Mouse (Mus musculus) hindbrain, postnatal 0 days (tissue): ENCODE data around the gene Sowaha. TPM values are rescaled to one million over a fixed set of nuclear protein-coding genes. Genes with fewer than 3 reads are reported as not detected.
"Not testable (repeated sequence)": the region's sequence is repeated elsewhere in the genome, so short reads cannot be mapped to it uniquely, and the experiment has no call there.

Experiments used
- ATAC-seq: fragments of 200-750 bp; cut with Nextera tagmentation; 2 replicates; pipeline ENCODE4 v1.8.0; 2017; ENCODE audit warnings: mild to moderate bottlenecking, moderate TSS enrichment, moderate library complexity
- DNase-seq: peaks from one replicate; pipeline ENCODE4 v3.0.0-alpha.2; 2015; ENCODE audit warnings: low spot score
- H3K27ac ChIP-seq: fragments of 300-500 bp; sonication (generic); 2 replicates; pipeline ENCODE4 v1.5.1; 2014; ENCODE audit warnings: mild to moderate bottlenecking
- H3K27me3 ChIP-seq: fragments of 300-500 bp; sonication (generic); 2 replicates; pipeline ENCODE4 v1.6.1; 2014; ENCODE audit warnings: low read length, mixed read lengths; ENCODE audit not compliant: insufficient read depth
- H3K36me3 ChIP-seq: fragments of 300-500 bp; sonication (generic); 2 replicates; pipeline ENCODE4 v1.6.1; 2014; ENCODE audit warnings: low read length, mixed read lengths; ENCODE audit not compliant: insufficient read depth
- H3K4me1 ChIP-seq: fragments of 300-500 bp; sonication (generic); 2 replicates; pipeline ENCODE4 v1.6.1; 2014; ENCODE audit warnings: antibody characterized with exemption, low read length, mixed read lengths; ENCODE audit not compliant: insufficient read depth
- H3K4me2 ChIP-seq: fragments of 300-500 bp; sonication (generic); 2 replicates; pipeline ENCODE4 v1.6.1; 2014; ENCODE audit warnings: low read depth, mild to moderate bottlenecking, low read length, moderate library complexity, mixed read lengths
- H3K4me3 ChIP-seq: fragments of 300-500 bp; sonication (generic); 2 replicates; pipeline ENCODE4 v1.5.1; 2014; ENCODE audit warnings: low read length
- H3K9ac ChIP-seq: fragments of 300-500 bp; sonication (generic); replicated peaks from 2 replicates; pipeline ENCODE4 v1.6.1; 2014; ENCODE audit warnings: mild to moderate bottlenecking, low read length, moderate library complexity, mixed read lengths
- H3K9me3 ChIP-seq: fragments of 300-500 bp; sonication (generic); 2 replicates; pipeline ENCODE4 v1.6.1; 2016; ENCODE audit warnings: low read length, mixed read lengths
- CTCF ChIP-seq: IDR thresholded peaks from 2 replicates; pipeline ENCODE4 v1.5.1; 2016; ENCODE audit warnings: antibody characterized with exemption, control low read depth, low read depth
- WGBS: fragments of 180-500 bp; shearing (Covaris S2); extraction: QIAGEN DNeasy Blood & Tissue Kit; methylation state at CpG from one replicate; pipeline ENCODE4 v1.1.7; 2014; 5-methylcytosine and 5-hydroxymethylcytosine counted together
- polyA plus RNA-seq: library from polyadenylated mRNA; unstranded; fragments of >200 nt; fragmentation: Nextera tagmentation; extraction: Ambion mirVana; gene quantifications from 2 replicates; pipeline ENCODE4 v1.2.1, GENCODE M21; 2015
- total RNA-seq: library from RNA; depleted of rRNA; stranded (reverse); fragments of >200 nt; gene quantifications from 2 replicates; pipeline ENCODE4 v1.2.3, GENCODE M21; 2014; rRNA removed

The Sowaha gene
- total and polyA plus RNA-seq, 2 experiments from 2014 or later: 4.2 to 8.7 TPM

DNA sequence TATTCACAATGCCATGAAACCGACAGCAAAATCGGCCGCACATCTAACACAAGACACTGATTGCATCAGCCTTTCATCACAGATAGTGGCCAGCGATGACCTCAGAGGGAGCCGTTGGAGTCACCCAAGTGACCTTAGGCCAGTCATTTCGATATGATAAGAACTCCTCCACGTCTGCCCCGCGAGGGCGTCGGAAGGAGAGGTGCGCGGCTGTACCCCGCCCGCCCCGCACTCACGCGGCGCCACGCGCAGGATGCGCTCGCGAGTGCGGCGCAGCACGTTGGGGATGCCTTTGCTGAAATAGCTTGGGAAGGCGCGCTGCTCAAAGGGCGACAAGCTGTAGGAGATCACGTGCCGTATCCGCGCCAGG is 49.8 kb downstream of the Sowaha start:
- H3K27ac ChIP-seq: peak overlapping the region; percentile 88
- WGBS: under 1% methylated on average over 34 of the region's 34 CpGs
- no peak for TF ChIP-seq CTCF
- H3K4me1 ChIP-seq: peaks cover 11% of the 10 kb centered on the region
- H3K27me3 ChIP-seq: no peaks in the 10 kb centered on the region
- DNase-seq: no peak
- H3K4me3 ChIP-seq: peak overlapping the region; percentile 94
- peak; percentile 67 for ATAC-seq
- peak overlapping the region; percentile 83 for H3K9ac ChIP-seq
- H3K36me3 ChIP-seq: peaks cover 16% of the 10 kb centered on the region; the same call in 1 of the 2 replicates
- H3K9me3 ChIP-seq: no peaks in the 10 kb centered on the region
- peak overlapping the region; percentile 83 for H3K4me2 ChIP-seq

DNA sequence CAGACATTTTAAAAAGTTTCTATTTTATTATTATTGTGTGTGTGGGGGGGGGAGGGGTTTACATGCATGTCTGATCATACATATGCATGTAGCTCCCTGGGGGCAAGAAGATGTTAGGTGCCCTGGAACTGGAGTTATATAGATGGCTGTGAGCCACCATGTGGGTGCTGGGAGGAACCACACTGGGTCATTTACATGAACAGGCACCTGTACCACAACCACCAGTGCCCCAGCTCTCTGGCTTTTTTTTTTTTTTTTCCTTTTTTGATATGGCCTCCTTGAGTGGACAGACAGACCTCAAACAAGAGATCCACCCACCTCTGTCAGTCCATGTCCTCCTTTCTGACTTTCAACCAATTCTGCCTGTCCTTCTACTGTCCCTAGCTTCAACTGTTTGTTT is 50.9 kb downstream of the Sowaha start:
- Histone ChIP-seq H3K4me3 (no peak overlapping the region), H3K36me3 (peaks cover 16% of the 10 kb centered on the region; the same call in 1 of the 2 replicates), H3K4me2 (no peak overlapping the region), H3K9ac (peak overlapping the region; percentile 83; the same call in 1 of the 2 replicates), H3K4me1 (peaks cover 11% of the 10 kb centered on the region), H3K9me3 (no peaks in the 10 kb centered on the region), H3K27me3 (no peaks in the 10 kb centered on the region), H3K27ac (no peak overlapping the region)
- ATAC-seq (no peak), DNase-seq (no peak)
- no peak for TF ChIP-seq CTCF

DNA sequence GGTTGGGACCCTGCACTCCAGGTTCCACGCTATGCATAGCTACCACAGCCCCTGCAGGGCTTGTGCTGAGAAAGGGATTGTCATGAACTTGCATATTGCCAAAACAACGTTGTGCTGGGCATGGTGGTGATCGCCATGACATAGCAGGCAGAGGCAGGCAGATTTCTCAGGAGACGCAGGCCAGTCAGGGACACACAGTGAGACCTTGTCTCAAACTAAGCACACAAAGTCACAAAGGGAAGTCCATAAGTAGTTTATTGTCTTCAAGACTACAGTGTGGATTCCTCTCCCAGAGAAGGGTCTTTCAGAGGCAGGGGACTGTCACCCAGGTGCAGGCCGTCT is 51.4 kb downstream of the Sowaha start:
- no peak for ATAC-seq
- 96% methylated on average over 5 of the region's 5 CpGs for WGBS

DNA sequence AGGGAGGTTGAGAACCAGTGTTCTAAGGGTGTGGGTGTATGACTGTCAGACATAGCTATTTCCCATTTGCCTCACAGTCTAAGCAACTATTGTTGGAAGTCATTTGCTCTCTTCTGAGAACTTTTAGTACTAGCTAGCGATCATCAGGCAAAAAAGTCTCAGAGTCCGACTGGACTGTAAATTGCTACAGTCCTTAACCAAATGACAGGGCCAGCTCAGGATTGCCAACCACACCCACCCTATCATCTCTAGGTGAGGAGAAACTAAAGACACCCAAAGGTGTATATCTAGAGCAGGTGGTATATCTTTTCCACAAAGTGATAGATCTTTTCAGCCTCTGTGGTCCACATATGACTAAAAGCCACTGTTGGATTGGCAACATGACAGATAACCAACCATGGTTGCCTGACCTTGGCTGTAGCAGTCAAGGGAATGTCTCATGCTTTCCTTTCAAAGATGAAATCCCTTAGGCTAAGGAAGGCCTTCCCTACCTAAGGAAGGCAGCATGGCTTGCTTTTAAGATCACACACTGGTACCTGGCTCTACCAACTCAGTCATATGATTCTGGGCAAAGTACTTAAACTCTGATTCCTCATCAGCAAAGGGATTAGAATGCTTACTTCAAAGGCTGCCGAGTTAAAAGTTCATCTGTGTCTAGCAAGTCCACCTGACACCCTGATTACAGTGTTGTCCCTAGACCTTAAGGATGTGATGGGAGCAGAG is 51.9 kb downstream of the Sowaha start:
- H3K9me3 ChIP-seq: no peaks in the 10 kb centered on the region
- peaks cover 16% of the 10 kb centered on the region; the same call in 1 of the 2 replicates for H3K36me3 ChIP-seq
- 93% methylated on average over 3 of the region's 3 CpGs for WGBS
- ATAC-seq: no peak
- DNase-seq: no peak
- H3K9ac ChIP-seq: no peak overlapping the region
- H3K27me3 ChIP-seq: no peaks in the 10 kb centered on the region
- H3K4me1 ChIP-seq: peaks cover 11% of the 10 kb centered on the region
- no peak overlapping the region for H3K4me2 ChIP-seq
- no peak for TF ChIP-seq CTCF
- no peak overlapping the region for H3K4me3 ChIP-seq
- H3K27ac ChIP-seq: no peak overlapping the region

More for the DNA sequence above, 51.4 kb downstream of the Sowaha start:
- Histone ChIP-seq H3K9me3 (no peaks in the 10 kb centered on the region), H3K36me3 (peaks cover 16% of the 10 kb centered on the region; the same call in 1 of the 2 replicates), H3K4me3 (no peak overlapping the region), H3K4me1 (peaks cover 11% of the 10 kb centered on the region), H3K27me3 (no peaks in the 10 kb centered on the region), H3K27ac (no peak overlapping the region), H3K4me2 (no peak overlapping the region), H3K9ac (no peak overlapping the region)
- no peak for DNase-seq
- no peak for TF ChIP-seq CTCF

DNA sequence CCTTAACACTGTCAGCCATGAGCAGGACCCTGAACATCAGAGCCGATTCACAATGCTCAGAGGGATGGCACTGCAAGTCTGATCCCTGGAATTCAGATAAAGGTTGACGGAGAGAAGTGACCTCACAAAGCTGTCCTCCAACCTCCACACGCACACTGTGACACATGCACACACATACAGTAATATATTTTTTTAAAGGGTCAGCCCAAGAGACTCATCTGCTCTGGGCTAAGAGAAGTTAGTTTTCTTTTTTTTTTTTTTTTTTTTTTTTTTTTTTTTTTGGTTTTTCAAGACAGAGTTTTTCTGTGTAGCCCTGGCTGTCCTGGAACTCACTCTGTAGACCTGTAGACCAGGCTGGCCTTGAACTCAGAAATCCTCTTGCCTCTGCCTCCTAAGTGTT is 53.2 kb downstream of the Sowaha start:
- H3K4me3 ChIP-seq, H3K4me2 ChIP-seq, ATAC-seq, H3K27me3 ChIP-seq, H3K9me3 ChIP-seq, H3K9ac ChIP-seq, H3K27ac ChIP-seq, DNase-seq: not testable (repeated sequence)
- 89% methylated on average over 3 of the region's 3 CpGs for WGBS
- peaks cover 16% of the 10 kb centered on the region; the same call in 1 of the 2 replicates for H3K36me3 ChIP-seq
- H3K4me1 ChIP-seq: peaks cover 11% of the 10 kb centered on the region

Other genes with a start within 250 kb of the Sowaha start
- gene Hspa4, start 179.8 kb downstream of the Sowaha start, total RNA-seq: 79.4 and 92.9 TPM in 2 replicates
- 50.8 and 54.2 TPM in 2 replicates for gene Hspa4, start 179.8 kb downstream of the Sowaha start, polyA plus RNA-seq
- 0.89 TPM in 1 of 2 replicates, not detected in the other for gene Zcchc10, start 155.6 kb downstream of the Sowaha start, total RNA-seq
- 13.6 and 14.9 TPM in 2 replicates for gene Zcchc10, start 155.6 kb downstream of the Sowaha start, polyA plus RNA-seq
- gene Aff4, start 129.4 kb downstream of the Sowaha start, total RNA-seq: 87.1 and 91.0 TPM in 2 replicates
- gene Aff4, start 129.4 kb downstream of the Sowaha start, polyA plus RNA-seq: 109 and 111 TPM in 2 replicates
- not detected in 2 replicates for gene Leap2, start 57.1 kb downstream of the Sowaha start, total RNA-seq
- gene Leap2, start 57.1 kb downstream of the Sowaha start, polyA plus RNA-seq: not detected in 2 replicates
- 20.4 and 38.9 TPM in 2 replicates for gene Uqcrq, start 49.4 kb downstream of the Sowaha start, total RNA-seq
- 1,041 and 1,049 TPM in 2 replicates for gene Uqcrq, start 49.4 kb downstream of the Sowaha start, polyA plus RNA-seq
- 0.11 and 2.1 TPM in 2 replicates for gene Gdf9, start 49.3 kb downstream of the Sowaha start, total RNA-seq
- gene Gdf9, start 49.3 kb downstream of the Sowaha start, polyA plus RNA-seq: 1.5 and 1.6 TPM in 2 replicates
- not detected in 2 replicates for gene Gm10447, start 23.2 kb downstream of the Sowaha start, total RNA-seq
- gene Gm10447, start 23.2 kb downstream of the Sowaha start, polyA plus RNA-seq: 0.10 TPM in 1 of 2 replicates, not detected in the other
- gene Shroom1, start 23.1 kb downstream of the Sowaha start, total RNA-seq: 6.2 and 7.1 TPM in 2 replicates
- 2.4 and 2.9 TPM in 2 replicates for gene Shroom1, start 23.1 kb downstream of the Sowaha start, polyA plus RNA-seq
- gene Gm9837, start 9.8 kb downstream of the Sowaha start, total RNA-seq: not detected in 2 replicates
- not detected in 2 replicates for gene Gm9837, start 9.8 kb downstream of the Sowaha start, polyA plus RNA-seq
- not detected in 2 replicates for gene Gm9945, start 108 bp downstream of the Sowaha start, total RNA-seq
- gene Gm9945, start 108 bp downstream of the Sowaha start, polyA plus RNA-seq: 0.39 and 0.53 TPM in 2 replicates
- gene Sept8, start 39.0 kb upstream of the Sowaha start, total RNA-seq: 55.3 and 56.6 TPM in 2 replicates
- 19.1 and 20.9 TPM in 2 replicates for gene Sept8, start 39.0 kb upstream of the Sowaha start, polyA plus RNA-seq
- gene Kif3a, start 87.1 kb upstream of the Sowaha start, total RNA-seq: 73.7 and 82.9 TPM in 2 replicates
- gene Kif3a, start 87.1 kb upstream of the Sowaha start, polyA plus RNA-seq: 332 and 344 TPM in 2 replicates
- not detected in 2 replicates for gene Il4, start 138.4 kb upstream of the Sowaha start, total RNA-seq
- 3.8 and 3.9 TPM in 2 replicates for gene Il4, start 138.4 kb upstream of the Sowaha start, polyA plus RNA-seq
- not detected in 2 replicates for gene Il13, start 154.4 kb upstream of the Sowaha start, total RNA-seq
- gene Il13, start 154.4 kb upstream of the Sowaha start, polyA plus RNA-seq: not detected in 2 replicates
- 4.1 and 4.2 TPM in 2 replicates for gene Rad50, start 227.0 kb upstream of the Sowaha start, total RNA-seq
- 11.7 and 12.8 TPM in 2 replicates for gene Rad50, start 227.0 kb upstream of the Sowaha start, polyA plus RNA-seq
- 0.11 TPM in 1 of 2 replicates, not detected in the other for gene Il5, start 240.5 kb upstream of the Sowaha start, total RNA-seq
- 0.15 TPM in 1 of 2 replicates, not detected in the other for gene Il5, start 240.5 kb upstream of the Sowaha start, polyA plus RNA-seq